Mouse (Mus musculus): ENCODE measurements around the gene Gm20708.

DNA sequence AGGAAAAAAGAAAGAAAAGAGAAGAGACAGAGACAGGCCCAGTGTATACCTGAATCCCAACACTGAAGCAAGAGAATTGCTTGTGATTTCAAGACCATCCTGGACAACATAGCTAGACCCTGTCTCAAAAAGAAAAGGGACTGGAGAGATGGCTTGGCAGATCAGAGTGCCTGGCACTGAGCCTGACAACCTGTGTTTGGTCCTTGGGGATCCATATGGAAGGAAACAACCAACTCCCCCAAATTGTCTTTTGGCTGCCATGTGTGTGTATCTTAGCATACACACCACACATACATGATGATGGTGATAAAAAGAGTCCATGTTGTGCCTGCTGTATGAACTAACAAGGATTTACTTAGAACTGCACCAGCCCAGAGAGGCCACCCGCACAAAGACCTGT lies 29.6 kb downstream of the Gm20708 start:
- TF ChIP-seq CTCF (IDR thresholded peaks at IDR 0.05; ENCODE audit: insufficient read depth, low read length) (no peak), POLR2A (IDR thresholded peaks at IDR 0.05; ENCODE audit: borderline replicate concordance, extremely low read depth, low read depth, low read length) (no peak)

All from lung, adult 2 months (tissue).